Mouse (Mus musculus): ENCODE measurements around the gene Wfdc1. TPM values are rescaled to one million over a fixed set of nuclear protein-coding genes. Genes with fewer than 3 reads are reported as not detected.
A peak's percentile ranks its signal among the peaks of the same experiment; 100 is the strongest.

Gene Wfdc1
- total and polyA plus RNA-seq, 3 experiments = not detected

- H3K4me1 ChIP-seq (ENCODE audit: control insufficient read depth in 1 of 2, insufficient read depth in 2 of 2, low read length in 2 of 2) = peaks cover 0 to 16% of the 10 kb centered on the region in 2 experiments; a peak in 2 of 4 replicates
- DNase-seq (ENCODE audit: low read depth, low spot score) = peak; percentile 70
- TF ChIP-seq RAD21 (IDR thresholded peaks at IDR 0.05; ENCODE audit: low read depth, low read length) (peak; percentile 32), ZKSCAN1 (IDR thresholded peaks at IDR 0.05; ENCODE audit: low read depth, low read length) (no peak), RCOR1 (IDR thresholded peaks at IDR 0.05; ENCODE audit: low read depth, low read length) (no peak), TAL1 (IDR thresholded peaks at IDR 0.05; ENCODE audit: low read length) (no peak), UBTF (IDR thresholded peaks at IDR 0.05; ENCODE audit: borderline replicate concordance, insufficient read depth, low read depth, low read length) (no peak), SMC3 (IDR thresholded peaks at IDR 0.05; ENCODE audit: low read depth, low read length) (peak; percentile 17; the same call in 1 of the 2 replicates), ETS1 (IDR thresholded peaks at IDR 0.05; ENCODE audit: low read depth, low read length) (no peak), E2F4 (IDR thresholded peaks at IDR 0.05; ENCODE audit: borderline replicate concordance, low read depth, low read length) (no peak), TBP (IDR thresholded peaks at IDR 0.05; ENCODE audit: low read depth, low read length) (no peak), MXI1 (IDR thresholded peaks at IDR 0.05; ENCODE audit: low read depth, low read length) (no peak), MEF2A (IDR thresholded peaks at IDR 0.05; ENCODE audit: extremely low read depth, insufficient replicate concordance, low read depth, low read length, poor library complexity, severe bottlenecking) (no peak), CTCF (IDR thresholded peaks at IDR 0.05 in 2 of 3, conservative IDR thresholded peaks at IDR 0.05 in 1 of 3; ENCODE audit: control insufficient read depth in 1 of 3, insufficient read depth in 1 of 3, low read depth in 2 of 3, low read length in 3 of 3, poor library complexity in 1 of 3, severe bottlenecking in 1 of 3) (peak; percentile 21 to 83 (median 67); a peak in 5 of 6 replicates), USF1 (IDR thresholded peaks at IDR 0.05; ENCODE audit: low read depth, low read length) (no peak), KAT2A (conservative IDR thresholded peaks at IDR 0.05; ENCODE audit: low read depth, low read length) (no peak), ZC3H11A (IDR thresholded peaks at IDR 0.05; ENCODE audit: low read depth, low read length) (no peak), MAX (IDR thresholded peaks at IDR 0.05; ENCODE audit: low read length) (no peak), GATA1 (IDR thresholded peaks at IDR 0.05; ENCODE audit: low read depth, low read length) (no peak), POLR2AphosphoS5 (IDR thresholded peaks at IDR 0.05; ENCODE audit: borderline replicate concordance, low read depth, low read length) (no peak), TCF12 (IDR thresholded peaks at IDR 0.05; ENCODE audit: low read depth, low read length) (no peak), HCFC1 (IDR thresholded peaks at IDR 0.05; ENCODE audit: low read depth, low read length) (no peak), GABPA (IDR thresholded peaks at IDR 0.05; ENCODE audit: low read depth, low read length) (no peak), MYB (IDR thresholded peaks at IDR 0.05; ENCODE audit: low read depth, low read length) (no peak), ZNF384 (IDR thresholded peaks at IDR 0.05; ENCODE audit: low read depth, low read length) (no peak), NRF1 (IDR thresholded peaks at IDR 0.05; ENCODE audit: insufficient read depth, low read depth, low read length, poor library complexity, severe bottlenecking) (no peak), POLR2AphosphoS2 (IDR thresholded peaks at IDR 0.05; ENCODE audit: low read length) (no peak), SIN3A (IDR thresholded peaks at IDR 0.05; ENCODE audit: low read length) (no peak)
- peaks cover 0 to 2% of the 10 kb centered on the region in 2 experiments; a peak in 2 of 4 replicates for H3K36me3 ChIP-seq (ENCODE audit: control insufficient read depth in 1 of 2, insufficient read depth in 2 of 2, low read length in 2 of 2)
- no peak overlapping the region for H3K27ac ChIP-seq (ENCODE audit: control insufficient read depth, low read depth, low read length)
- H3K79me2 ChIP-seq (ENCODE audit: control insufficient read depth, insufficient read depth, low read length, poor library complexity) = no peaks in the 10 kb centered on the region
- H3K9ac ChIP-seq (ENCODE audit: control insufficient read depth, low read depth, low read length, poor library complexity, severe bottlenecking) = no peak overlapping the region
- peaks cover 6 to 17% of the 10 kb centered on the region in 2 experiments; a peak in 3 of 4 replicates for H3K27me3 ChIP-seq (ENCODE audit: control insufficient read depth in 1 of 2, insufficient read depth in 2 of 2, low read length in 2 of 2)
- H3K4me3 ChIP-seq (ENCODE audit: control insufficient read depth in 1 of 2, insufficient read depth in 1 of 2, low read depth in 2 of 2, low read length in 2 of 2) = no peak overlapping the region
- H3K9me3 ChIP-seq (replicated peaks; ENCODE audit: insufficient read depth, low read length) = no peaks in the 10 kb centered on the region
Measured at GRCm38 (mm10) chr8:119717765-119718164, 51.6 kb downstream of the Wfdc1 start.

All from MEL (cell line).